Mouse (Mus musculus) hindbrain, embryonic 16.5 days (tissue): ENCODE measurements around the gene Adgrl3. TPM values are rescaled to one million over a fixed set of nuclear protein-coding genes. Genes with fewer than 3 reads are reported as not detected.

Experiments
- ATAC-seq: fragments of 200-750 bp; cut with Nextera tagmentation; 2 replicates; pipeline ENCODE4 v1.8.0; 2017; ENCODE audit warnings: moderate TSS enrichment, moderate library complexity
- H3K27ac ChIP-seq: fragments of 300-500 bp; sonication (generic); 2 replicates; pipeline ENCODE4 v1.5.1; 2014; ENCODE audit warnings: low read depth, mild to moderate bottlenecking, control low read depth, low read length, moderate library complexity
- H3K27me3 ChIP-seq: fragments of 300-500 bp; sonication (generic); replicated peaks from 2 replicates; pipeline ENCODE4 v1.6.1; 2014; ENCODE audit warnings: low read length; ENCODE audit not compliant: control insufficient read depth, insufficient read depth
- H3K36me3 ChIP-seq: fragments of 300-500 bp; sonication (generic); 2 replicates; pipeline ENCODE4 v1.6.1; 2014; ENCODE audit warnings: mild to moderate bottlenecking, low read length, moderate library complexity, mixed read lengths; ENCODE audit not compliant: control insufficient read depth, insufficient read depth
- H3K4me1 ChIP-seq: fragments of 300-500 bp; sonication (generic); 2 replicates; pipeline ENCODE4 v1.6.1; 2014; ENCODE audit warnings: low read depth, low read length; ENCODE audit not compliant: control insufficient read depth, insufficient read depth
- H3K4me2 ChIP-seq: fragments of 300-500 bp; sonication (generic); 2 replicates; pipeline ENCODE4 v1.6.1; 2014; ENCODE audit warnings: mild to moderate bottlenecking, low read length, control low read depth, moderate library complexity
- H3K4me3 ChIP-seq: fragments of 300-500 bp; sonication (generic); 2 replicates; pipeline ENCODE4 v1.5.1; 2014; ENCODE audit warnings: mild to moderate bottlenecking, low read length, control low read depth, moderate library complexity
- H3K9ac ChIP-seq: fragments of 300-500 bp; sonication (generic); 2 replicates; pipeline ENCODE4 v1.6.1; 2014; ENCODE audit warnings: low read depth, mild to moderate bottlenecking, control low read depth, low read length, moderate library complexity
- H3K9me3 ChIP-seq: fragments of 300-500 bp; sonication (generic); 2 replicates; pipeline ENCODE4 v1.6.1; 2014; ENCODE audit warnings: mild to moderate bottlenecking, low read length, moderate library complexity; ENCODE audit not compliant: control insufficient read depth
- WGBS: fragments of 180-500 bp; shearing (Covaris S2); extraction: QIAGEN DNeasy Blood & Tissue Kit; methylation state at CpG from one replicate; pipeline ENCODE4 v1.1.7; 2014; 5-methylcytosine and 5-hydroxymethylcytosine counted together
- polyA plus RNA-seq: library from polyadenylated mRNA; unstranded; fragments of >200 nt; fragmentation: Nextera tagmentation; extraction: Ambion mirVana; gene quantifications from 2 replicates; pipeline ENCODE4 v1.2.1, GENCODE M21; 2015

Adgrl3 gene
- polyA plus RNA-seq, 1 experiment from 2014 or later, result 67.2 TPM

DNA sequence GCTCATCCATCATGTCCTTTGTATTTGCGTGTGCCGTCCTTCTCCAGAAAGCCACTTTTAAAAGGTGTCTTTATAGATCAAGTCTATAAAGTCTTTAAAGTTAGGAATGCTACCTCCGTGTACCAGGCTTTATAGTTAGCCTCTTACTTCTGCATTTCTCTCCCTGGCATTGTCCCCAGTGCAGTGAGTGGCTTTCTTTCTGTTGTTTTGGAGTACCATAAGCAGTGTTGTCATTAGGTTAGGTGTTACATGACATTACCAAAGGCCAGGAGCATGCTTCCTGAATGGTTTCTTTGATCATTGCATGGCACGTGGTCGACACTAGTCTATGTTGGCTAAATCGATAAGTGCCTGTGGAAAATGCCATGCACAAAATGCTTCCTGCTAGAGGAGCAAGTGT, 48.2 kb downstream of the Adgrl3 start:
- no peak overlapping the region for H3K4me2 ChIP-seq
- no peak overlapping the region for H3K27ac ChIP-seq
- no peaks in the 10 kb centered on the region for H3K9me3 ChIP-seq
- H3K9ac ChIP-seq, result no peak overlapping the region
- no peaks in the 10 kb centered on the region for H3K27me3 ChIP-seq
- no peaks in the 10 kb centered on the region for H3K4me1 ChIP-seq
- no peak overlapping the region for H3K4me3 ChIP-seq
- WGBS, result 68% methylated on average over 6 of the region's 6 CpGs
- H3K36me3 ChIP-seq, result no peaks in the 10 kb centered on the region
- no peak for ATAC-seq

DNA sequence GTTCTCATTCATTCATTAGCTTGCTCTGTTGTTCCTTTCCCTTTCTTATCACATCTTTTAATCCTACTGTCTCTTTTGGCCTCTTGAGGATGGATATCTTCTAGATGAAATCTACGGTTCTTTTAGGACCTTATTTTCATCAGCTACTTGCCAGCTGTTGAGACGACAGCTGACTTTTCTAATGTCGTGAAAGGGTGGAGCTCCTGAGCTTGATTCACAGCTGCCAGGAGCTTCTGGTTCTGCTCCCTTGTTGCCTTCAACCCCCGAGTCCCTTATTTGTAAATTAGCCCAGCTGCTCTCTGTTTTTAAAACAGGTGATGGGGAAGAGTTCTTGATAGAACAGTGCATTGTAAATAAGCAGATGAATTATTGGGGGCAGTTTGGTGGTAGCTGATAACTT, 48.9 kb downstream of the Adgrl3 start:
- Histone ChIP-seq H3K9me3 (no peaks in the 10 kb centered on the region), H3K27ac (no peak overlapping the region), H3K4me1 (no peaks in the 10 kb centered on the region), H3K4me3 (no peak overlapping the region), H3K27me3 (no peaks in the 10 kb centered on the region), H3K36me3 (no peaks in the 10 kb centered on the region), H3K9ac (no peak overlapping the region), H3K4me2 (no peak overlapping the region)
- no peak for ATAC-seq
- WGBS, result 65% methylated on average over 4 of the region's 4 CpGs

DNA sequence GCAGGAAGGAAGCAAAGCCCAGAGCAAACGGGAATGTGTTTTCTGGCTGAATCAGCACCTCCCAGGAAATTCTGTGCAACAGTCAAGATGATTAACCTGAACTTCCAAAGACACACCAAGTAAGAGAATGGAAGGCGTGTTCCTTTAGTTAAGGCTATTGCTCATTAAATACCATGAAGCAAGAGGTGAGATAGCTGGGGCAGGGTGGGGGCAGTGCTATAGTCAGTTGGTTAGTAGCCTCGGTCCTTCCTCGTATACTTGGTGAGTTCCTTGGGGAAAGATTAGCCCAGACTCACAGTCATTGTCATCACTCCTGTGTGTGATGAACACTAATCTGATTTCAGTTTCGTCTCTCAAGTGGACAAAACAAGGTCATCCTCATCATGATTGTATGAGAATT, 53.0 kb downstream of the Adgrl3 start:
- 73% methylated on average over 5 of the region's 5 CpGs for WGBS
- Histone ChIP-seq H3K36me3 (no peaks in the 10 kb centered on the region), H3K4me1 (0 out of 2 replicates have a peak, but pooled peaks cover 2% of the 10 kb centered on the region)

DNA sequence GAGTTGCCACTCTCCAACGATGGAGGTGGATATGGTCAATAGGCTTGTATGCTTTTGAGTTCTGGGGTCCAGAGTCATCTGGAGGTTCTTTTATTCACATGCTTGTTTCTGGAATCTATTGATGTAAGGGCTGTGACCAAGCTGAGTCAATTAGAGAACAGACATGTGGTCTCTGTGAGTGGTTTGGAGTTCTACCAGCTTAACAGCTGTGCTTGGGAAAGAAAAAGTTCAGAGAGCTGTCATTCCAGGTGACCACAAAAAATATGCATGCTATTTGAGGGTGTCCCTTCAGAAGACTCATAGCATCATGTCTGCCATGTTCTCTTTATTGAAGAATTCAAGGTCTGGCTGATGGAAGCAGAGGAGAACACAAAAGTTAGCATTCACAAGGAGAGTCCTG, 53.9 kb downstream of the Adgrl3 start:
- Histone ChIP-seq H3K4me2 (no peak overlapping the region), H3K36me3 (no peaks in the 10 kb centered on the region)

More for the DNA sequence above, 53.0 kb downstream of the Adgrl3 start:
- H3K27ac ChIP-seq, result no peak overlapping the region
- no peak overlapping the region for H3K9ac ChIP-seq
- H3K4me2 ChIP-seq, result no peak overlapping the region
- ATAC-seq, result no peak
- H3K27me3 ChIP-seq, result no peaks in the 10 kb centered on the region
- no peak overlapping the region for H3K4me3 ChIP-seq
- H3K9me3 ChIP-seq, result no peaks in the 10 kb centered on the region

DNA sequence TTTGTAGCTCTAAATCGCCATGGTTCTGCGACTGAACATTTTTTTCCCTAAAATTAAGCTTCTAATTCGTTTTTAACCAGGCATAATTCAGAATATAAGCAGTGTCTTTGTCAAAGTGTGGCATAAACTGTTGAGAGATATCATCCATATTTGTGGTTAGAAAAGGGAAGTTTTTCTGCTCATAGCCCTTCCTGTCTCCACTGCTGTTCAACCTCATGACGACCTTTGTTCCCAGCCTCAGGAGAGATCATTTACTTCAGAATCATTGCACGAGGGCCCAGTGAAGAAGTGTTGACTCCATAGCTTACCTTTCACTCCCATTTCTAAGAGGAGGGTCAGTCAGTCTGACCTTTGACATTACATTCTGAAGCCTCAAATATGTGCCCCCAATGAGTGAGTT, 56.4 kb downstream of the Adgrl3 start:
- ATAC-seq, result no peak

More for the DNA sequence above, 53.9 kb downstream of the Adgrl3 start:
- no peak for ATAC-seq
- no peak overlapping the region for H3K4me3 ChIP-seq
- H3K27ac ChIP-seq, result no peak overlapping the region
- no peaks in the 10 kb centered on the region for H3K9me3 ChIP-seq
- H3K9ac ChIP-seq, result no peak overlapping the region
- no peaks in the 10 kb centered on the region for H3K27me3 ChIP-seq
- 74% methylated on average over 1 of the region's 1 CpGs for WGBS
- 0 out of 2 replicates have a peak, but pooled peaks cover 2% of the 10 kb centered on the region for H3K4me1 ChIP-seq

DNA sequence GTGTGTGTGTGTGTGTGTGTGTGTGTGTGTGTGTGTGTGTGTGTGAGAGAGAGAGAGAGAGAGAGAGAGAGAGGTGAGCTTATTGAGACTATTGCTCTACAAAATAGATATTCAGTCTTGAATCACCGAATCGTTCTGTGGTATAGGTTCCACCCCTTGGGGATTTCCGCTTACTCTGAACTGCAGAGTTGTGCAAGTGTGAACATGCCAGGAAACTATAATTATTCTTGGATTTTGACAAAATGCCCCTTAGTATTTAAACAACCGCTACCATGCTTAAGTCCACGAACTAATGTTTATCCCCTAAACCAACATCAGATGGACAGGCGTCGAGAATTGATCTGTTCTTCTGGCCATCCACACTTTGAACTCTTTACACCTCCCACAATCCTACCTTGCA, 57.1 kb downstream of the Adgrl3 start:
- WGBS, result 82% methylated on average over 7 of the region's 7 CpGs
- no peak for ATAC-seq
- Histone ChIP-seq H3K27me3 (no peaks in the 10 kb centered on the region), H3K4me2 (no peak overlapping the region), H3K27ac (no peak overlapping the region), H3K4me3 (no peak overlapping the region), H3K9ac (no peak overlapping the region), H3K36me3 (no peaks in the 10 kb centered on the region), H3K9me3 (no peaks in the 10 kb centered on the region), H3K4me1 (0 out of 2 replicates have a peak, but pooled peaks cover 2% of the 10 kb centered on the region)

More for the DNA sequence above, 56.4 kb downstream of the Adgrl3 start:
- Histone ChIP-seq H3K27ac (no peak overlapping the region), H3K9me3 (no peaks in the 10 kb centered on the region), H3K4me2 (no peak overlapping the region), H3K36me3 (no peaks in the 10 kb centered on the region), H3K27me3 (no peaks in the 10 kb centered on the region), H3K4me3 (no peak overlapping the region), H3K9ac (no peak overlapping the region), H3K4me1 (0 out of 2 replicates have a peak, but pooled peaks cover 2% of the 10 kb centered on the region)
- WGBS, result 63% methylated on average over 5 of the region's 5 CpGs

DNA sequence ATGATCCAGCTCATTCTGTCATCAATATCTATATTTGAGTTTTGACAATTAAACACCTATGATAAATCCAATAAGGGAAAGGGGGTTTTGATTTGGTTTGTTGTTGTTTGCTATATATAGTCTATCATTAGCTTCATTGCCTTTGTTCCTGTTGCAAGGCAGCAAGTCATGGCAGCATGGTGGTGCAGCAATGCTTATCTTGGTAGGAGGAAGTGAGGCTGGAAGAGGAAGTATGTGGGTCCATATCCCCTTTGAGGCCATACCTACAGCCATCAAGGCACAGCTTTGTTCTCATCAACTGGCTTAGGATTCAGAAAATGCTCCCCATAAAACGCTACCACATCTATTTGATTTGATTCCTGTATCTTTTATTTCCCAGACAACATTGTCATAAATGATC, 58.1 kb downstream of the Adgrl3 start:
- ATAC-seq, result no peak
- H3K9me3 ChIP-seq, result no peaks in the 10 kb centered on the region
- H3K27me3 ChIP-seq, result no peaks in the 10 kb centered on the region
- H3K4me1 ChIP-seq, result 0 out of 2 replicates have a peak, but pooled peaks cover 2% of the 10 kb centered on the region
- H3K36me3 ChIP-seq, result no peaks in the 10 kb centered on the region
- no peak overlapping the region for H3K9ac ChIP-seq
- no peak overlapping the region for H3K27ac ChIP-seq
- no peak overlapping the region for H3K4me2 ChIP-seq
- H3K4me3 ChIP-seq, result no peak overlapping the region
- WGBS, result 91% methylated on average over 1 of the region's 1 CpGs

DNA sequence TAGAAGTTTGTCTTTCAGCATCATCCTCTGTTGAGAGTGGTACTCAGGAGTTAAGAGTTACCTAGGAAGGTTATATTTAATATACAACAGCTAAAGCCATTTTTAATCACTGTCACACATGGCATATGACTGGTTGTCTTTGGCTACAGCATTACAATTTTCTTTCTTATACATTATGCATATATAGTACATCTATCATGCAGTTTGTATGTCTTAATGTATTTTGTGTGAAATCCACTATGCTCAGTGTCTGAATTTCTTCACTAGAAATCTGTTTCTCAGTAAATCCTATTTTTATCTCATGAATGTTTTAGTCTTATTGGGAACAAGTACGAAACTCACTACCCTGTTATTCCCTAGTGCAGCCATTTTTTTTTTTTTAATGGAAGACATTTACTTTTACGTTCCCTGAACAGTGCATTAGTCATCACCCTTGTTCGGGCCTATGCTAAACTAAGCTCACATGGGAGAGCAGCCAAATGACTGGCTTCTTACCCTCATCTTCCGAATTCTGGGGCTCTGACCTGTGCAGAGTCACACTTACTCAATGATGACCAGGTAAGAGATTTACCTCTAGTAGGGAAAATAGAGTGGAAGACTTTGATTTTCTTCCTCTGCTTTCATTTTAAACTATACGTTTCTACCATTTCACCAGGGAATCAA, 63.9 kb downstream of the Adgrl3 start:
- H3K4me1 ChIP-seq, result peaks cover 3% of the 10 kb centered on the region; the same call in 1 of the 2 replicates
- H3K9me3 ChIP-seq, result no peaks in the 10 kb centered on the region
- WGBS, result 73% methylated on average over 5 of the region's 5 CpGs
- H3K4me2 ChIP-seq, result no peak overlapping the region
- no peak overlapping the region for H3K4me3 ChIP-seq
- no peak for ATAC-seq
- H3K36me3 ChIP-seq, result no peaks in the 10 kb centered on the region
- H3K27ac ChIP-seq, result no peak overlapping the region
- H3K9ac ChIP-seq, result no peak overlapping the region
- H3K27me3 ChIP-seq, result no peaks in the 10 kb centered on the region

DNA sequence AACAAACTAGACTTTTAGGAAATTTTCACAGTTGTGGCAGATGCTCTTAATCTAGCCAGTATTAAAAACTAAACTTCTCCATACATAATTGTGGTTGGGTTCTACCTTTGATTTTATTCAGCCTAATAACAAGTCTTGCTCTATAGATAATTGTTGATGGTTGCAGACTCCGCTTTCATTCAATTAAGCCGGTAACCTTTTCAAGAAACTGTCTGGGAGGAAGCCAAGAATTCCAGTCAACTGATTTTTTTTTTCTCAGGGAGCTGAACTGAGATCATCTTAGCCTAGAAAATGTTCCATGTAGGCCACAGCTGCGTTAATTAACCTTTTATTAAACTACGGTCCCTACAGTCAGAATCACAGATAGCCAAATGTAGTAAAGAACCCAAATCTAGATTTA, 65.2 kb downstream of the Adgrl3 start:
- WGBS, result 41% methylated on average over 4 of the region's 4 CpGs
- no peak for ATAC-seq
- no peak overlapping the region for H3K4me2 ChIP-seq
- H3K27ac ChIP-seq, result no peak overlapping the region
- H3K4me3 ChIP-seq, result no peak overlapping the region
- H3K27me3 ChIP-seq, result no peaks in the 10 kb centered on the region
- no peaks in the 10 kb centered on the region for H3K36me3 ChIP-seq
- H3K4me1 ChIP-seq, result peaks cover 3% of the 10 kb centered on the region; the same call in 1 of the 2 replicates
- no peak overlapping the region for H3K9ac ChIP-seq
- H3K9me3 ChIP-seq, result no peaks in the 10 kb centered on the region
